Mouse (Mus musculus) left cerebral cortex, postnatal 10 days (tissue): ENCODE measurements around the gene Prkar1a. TPM values are rescaled to one million over a fixed set of nuclear protein-coding genes. Genes with fewer than 3 reads are reported as not detected.

Source experiments
- DNase-seq, 2 experiments: peaks; one replicate each; pipeline ENCODE4 v3.0.0; 2021 to 2022; ENCODE audit warnings: low spot score in 2 of 2, mixed read lengths in 1 of 2; ENCODE audit errors: extremely low spot score in 1 of 2
- intact Hi-C: fragments of 180-260 bp; cut with DNase I; formaldehyde crosslinking; loops from one replicate; pipeline ENCODE4 v1.15.1; 2025
- total RNA-seq, 2 experiments: library from RNA; stranded (reverse); gene quantifications; 2 replicates each; pipeline ENCODE4 v1.2.3; 2021

The Prkar1a gene
- total RNA-seq, 2 experiments from 2014 or later, result 412 to 433 TPM

DNA sequence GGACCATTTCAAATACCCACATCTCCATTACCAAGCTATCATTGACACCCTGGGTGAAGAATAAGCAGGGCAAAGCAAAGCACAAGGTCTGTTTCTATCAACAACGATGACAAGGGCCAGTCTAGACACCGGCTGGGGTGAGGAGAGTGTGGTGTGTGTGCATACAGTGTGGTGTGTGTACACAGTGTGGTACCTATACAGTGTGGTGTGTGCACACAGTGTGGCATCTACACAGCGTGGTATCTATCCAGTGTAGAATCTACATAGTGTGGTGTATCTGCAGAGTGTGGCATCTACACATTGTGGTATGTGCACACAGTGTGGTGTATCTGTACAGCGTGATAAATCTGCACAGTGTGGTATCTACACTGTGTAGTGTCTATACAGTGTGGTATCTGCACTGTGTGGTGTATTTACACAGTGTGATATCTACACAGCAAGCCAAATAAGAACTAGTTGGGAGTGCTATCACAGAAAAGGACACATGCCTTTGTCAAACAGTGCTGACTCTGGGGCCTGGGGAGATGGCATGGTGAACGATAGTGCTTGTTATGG lies 48.0 kb downstream of the Prkar1a start:
- DNase-seq, result no peak
- intact Hi-C loops, result no loop called here

DNA sequence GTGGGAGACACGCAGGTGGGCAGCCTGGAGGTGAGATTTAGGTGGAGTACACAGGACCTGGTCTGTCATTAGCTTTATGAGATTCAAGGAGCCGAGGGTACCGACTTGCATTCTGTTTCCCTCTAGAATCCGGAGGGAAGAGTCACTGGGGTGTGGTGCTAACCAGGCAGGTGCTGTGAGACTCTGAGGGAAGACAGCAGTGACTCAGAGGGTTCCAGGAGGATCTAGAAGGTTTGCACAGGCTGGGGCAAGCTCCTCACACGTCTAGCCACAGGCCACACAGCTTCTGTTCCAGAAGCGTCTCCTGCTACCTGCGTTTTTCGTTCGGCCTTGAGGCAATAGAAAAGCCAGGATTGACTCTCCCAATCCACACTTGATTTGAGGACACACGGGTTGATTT lies 49.5 kb downstream of the Prkar1a start:
- intact Hi-C loops, result no loop called here
- no peak for DNase-seq

- no peak for DNase-seq
- intact Hi-C loops, result no loop called here
Measured at GRCm38 (mm10) chr11:109699784-109700183, 50.6 kb downstream of the Prkar1a start.

DNA sequence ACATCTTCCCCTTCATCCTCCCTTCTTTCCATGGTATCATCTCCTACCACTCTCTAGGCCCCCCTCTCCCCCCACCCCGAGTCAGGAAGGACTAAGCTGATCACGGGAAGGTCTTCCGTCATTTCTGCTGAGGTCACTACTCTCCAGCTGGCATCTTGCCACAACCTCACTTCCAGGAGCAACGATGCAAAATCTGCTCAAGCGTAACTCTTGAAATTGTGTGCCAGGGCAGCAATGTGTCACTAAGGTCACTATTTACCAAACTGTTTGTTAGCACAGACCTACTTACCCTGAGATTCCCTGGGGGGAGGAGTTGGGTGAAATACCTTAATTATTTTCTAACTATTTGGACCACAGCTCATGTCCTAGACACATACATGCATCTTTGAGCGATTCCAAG lies 51.6 kb downstream of the Prkar1a start:
- DNase-seq, result no peak
- intact Hi-C loops, result no loop called here

DNA sequence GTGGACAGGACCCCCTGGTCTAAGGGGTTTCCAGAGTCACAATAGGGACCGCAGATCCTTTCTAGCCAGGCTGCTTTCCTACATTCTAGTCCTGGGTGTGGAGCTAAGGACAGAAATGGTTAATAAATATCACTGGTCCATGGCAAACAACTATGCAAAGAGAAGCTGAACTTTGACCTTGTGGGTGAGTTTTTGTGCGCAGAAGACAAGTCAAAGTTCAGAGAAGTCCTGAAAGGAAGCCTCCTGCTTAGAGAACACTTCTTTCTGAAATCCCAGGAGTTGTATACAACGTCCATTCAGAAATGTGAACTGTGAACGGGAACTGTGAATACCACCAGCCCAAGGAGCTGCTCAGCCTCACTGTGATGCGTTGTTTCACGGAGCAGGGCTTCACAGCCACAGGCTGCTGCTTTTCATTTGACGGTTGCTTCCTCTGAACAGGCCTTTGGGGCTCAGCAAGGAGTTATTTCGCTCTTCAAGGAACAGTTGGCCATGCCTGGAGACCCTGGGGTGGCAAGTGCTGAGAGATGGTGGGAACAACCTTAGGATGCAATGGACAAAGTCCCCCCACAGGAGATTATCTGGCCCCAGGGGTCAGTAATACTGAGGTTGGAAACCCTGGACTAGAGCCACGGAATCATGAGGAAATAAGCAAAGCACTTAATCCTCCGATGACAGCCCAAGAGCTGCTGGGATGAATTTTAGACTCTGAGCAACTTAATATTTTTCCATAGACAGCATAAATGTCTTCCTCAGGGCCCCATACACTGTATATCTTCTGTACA lies 53.0 kb downstream of the Prkar1a start:
- intact Hi-C loops, result no loop called here
- no peak for DNase-seq

GRCm38 (mm10) chr11:109703845-109704244 lies 54.6 kb downstream of the Prkar1a start:
- intact Hi-C loops, result no loop called here
- no peak for DNase-seq

DNA sequence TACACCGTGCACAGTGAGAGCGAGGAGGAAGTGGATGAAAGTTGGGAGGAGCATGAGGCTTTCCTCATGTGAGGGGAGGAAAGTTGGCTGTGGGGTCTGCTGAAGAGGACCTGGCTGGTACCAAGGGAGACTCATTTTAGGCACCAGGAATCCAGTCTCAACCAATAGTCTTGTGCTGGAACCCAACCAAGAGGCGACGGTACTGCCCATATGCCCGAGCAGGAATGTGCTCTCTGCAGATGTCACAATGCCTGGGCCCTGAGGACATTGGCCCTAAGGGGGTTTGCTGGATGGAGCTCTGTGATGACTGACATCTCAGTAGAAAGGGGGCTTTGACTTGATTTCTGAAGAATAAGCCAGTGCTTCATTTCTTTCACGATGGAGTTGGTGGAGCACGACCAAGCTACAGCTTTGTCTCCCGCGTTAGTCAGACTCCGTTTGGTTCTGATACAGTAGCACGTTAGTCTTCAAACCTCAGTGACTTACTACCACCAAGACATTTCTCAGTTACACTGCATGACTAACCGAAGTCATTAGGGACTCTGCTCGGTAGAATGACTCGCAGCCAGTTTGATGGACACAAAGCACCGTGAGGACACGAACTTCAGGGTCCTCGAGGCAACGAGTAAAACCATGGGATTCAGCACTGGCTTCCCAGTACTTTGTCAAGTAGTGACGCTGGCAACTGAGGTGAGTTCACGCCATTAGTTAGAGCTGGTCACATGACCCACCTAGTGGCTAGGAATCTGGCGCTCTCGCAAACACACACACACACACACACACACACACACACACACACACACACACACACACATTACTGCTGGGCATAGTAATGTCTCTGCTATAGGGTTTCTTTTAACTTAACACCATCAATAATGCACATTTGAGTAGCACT lies 55.4 kb downstream of the Prkar1a start:
- intact Hi-C loops, result no loop called here
- no peak for DNase-seq

- DNase-seq, result no peak
- intact Hi-C loops, result no loop called here
Measured at GRCm38 (mm10) chr11:109705336-109706054, 56.3 kb downstream of the Prkar1a start.

DNA sequence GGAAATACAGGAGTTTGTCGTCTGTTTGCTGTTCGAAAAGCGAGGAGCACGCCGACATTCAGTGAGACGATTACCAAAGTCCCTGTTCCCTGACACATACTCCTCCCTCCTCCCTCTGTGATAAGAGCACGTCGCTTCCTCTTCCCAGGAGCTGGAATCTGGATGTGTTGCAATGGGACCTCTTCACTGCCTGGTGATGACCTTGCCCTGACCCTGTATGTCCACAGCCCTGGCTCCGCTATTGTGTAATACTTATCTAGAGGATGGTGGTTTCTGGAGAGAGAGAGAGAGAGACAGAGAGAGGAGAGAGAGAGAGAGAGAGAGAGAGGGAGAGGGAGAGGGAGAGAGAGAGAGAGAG lies 56.8 kb downstream of the Prkar1a start:
- DNase-seq, result no peak
- intact Hi-C loops, result no loop called here

- no peak for DNase-seq
- intact Hi-C loops, result no loop called here
Measured at GRCm38 (mm10) chr11:109706586-109706985, 57.4 kb downstream of the Prkar1a start.

DNA sequence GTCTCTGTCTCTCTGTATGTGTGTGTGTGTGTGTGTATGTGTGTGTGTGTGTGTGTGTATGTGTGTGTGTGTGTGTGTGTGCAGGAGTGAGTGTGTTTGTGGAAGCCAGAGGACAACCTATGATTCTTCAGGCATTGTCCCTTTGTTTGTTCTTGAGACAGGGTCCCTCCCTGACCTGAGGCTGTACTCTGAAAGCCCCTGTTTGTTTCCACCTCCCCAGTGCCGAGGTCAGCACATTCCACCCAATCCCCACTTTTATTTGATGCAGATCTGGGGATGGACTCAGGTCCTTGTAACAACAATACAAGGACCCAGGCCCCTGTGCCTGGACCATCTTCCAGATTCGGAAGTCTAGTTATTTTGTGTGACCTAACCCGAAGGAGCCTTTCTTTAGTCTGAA lies 58.2 kb downstream of the Prkar1a start:
- intact Hi-C loops, result no loop called here
- no peak for DNase-seq

DNA sequence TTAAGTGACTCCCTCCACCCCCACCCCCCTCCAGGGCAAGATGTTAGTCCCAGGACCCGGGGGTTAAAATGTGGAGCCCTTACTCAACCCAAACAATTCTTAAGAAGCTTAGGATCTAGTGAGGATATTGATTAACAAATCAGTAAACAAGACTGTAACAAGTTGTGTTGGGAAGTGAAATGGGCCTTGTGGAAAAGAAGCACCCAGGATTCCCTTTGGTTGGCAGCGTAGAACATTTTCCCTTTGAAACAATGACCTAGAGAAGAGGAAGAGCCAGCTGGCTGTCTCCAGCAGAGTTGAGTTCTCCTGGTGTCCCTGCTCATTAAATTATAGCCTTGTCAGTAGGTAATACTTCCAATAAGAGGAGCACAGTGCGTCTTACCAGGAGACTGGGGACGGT lies 59.6 kb downstream of the Prkar1a start:
- DNase-seq, result no peak
- intact Hi-C loops, result no loop called here

DNA sequence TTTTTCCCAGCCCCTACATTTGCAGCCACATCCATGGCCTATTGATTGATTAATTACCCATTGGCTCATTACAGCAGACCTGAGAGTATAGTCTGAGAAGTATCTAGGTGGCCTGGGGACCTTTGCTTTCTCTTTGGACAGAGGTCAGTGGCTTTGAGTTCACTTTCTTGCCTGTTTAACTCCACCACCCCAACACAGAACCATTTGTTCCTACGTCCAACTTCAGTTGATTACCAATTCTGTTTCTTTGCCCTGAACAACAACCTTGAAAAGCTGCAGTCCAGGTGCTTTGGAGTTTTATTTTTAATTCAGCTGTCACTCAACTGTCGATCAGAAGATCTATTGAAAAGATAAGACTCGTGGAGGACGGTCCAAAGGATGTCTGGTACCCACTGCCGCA lies 60.3 kb downstream of the Prkar1a start:
- DNase-seq, result no peak
- intact Hi-C loops, result no loop called here

DNA sequence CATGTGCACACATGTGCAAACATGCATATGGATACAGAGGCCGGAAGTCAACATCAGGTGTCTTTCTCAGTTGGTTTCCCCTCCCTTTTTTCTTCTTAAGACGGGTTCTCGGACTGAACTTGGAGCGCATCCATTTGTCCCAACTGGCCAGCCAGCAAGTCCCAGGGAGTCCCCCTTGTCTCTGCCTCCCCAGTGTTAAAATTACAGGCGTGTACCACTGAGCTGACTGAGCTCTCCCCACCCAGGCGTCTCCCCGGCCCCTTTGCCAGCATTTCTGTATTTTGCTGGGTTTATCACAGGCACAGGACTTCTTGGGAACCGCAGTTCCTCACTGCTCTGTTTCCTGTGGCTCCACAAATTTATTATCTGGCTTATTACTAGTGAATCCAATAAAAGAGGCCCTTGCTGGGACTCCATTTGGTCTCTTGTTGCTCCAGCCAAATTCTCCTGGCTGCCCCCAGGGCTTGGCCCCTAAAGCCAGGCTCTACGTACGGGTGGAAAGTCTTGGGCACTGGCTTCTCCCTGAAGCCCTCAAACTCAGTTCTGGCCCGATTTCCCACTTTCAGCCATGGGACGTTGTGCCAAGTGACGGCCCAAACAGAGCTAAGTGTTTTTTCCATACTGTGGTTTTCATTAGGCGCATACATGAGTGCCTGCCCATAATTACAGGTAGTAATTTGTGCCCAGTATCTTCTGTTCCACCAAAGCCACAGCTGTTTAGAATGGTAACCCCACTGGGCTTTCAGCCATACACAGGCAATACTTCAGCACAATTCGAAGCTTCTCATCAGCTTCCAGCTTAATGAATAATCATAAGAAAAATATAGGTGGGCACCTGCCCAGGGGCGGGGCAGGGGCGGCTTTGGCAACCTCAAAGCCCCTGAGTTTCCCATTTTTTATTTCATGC lies 65.4 kb downstream of the Prkar1a start:
- DNase-seq, result no peak
- intact Hi-C loops, result loop anchor here (5.0 kb wide), 1 partner anchor 42 kb away; no protein-coding TSS in a partner anchor

DNA sequence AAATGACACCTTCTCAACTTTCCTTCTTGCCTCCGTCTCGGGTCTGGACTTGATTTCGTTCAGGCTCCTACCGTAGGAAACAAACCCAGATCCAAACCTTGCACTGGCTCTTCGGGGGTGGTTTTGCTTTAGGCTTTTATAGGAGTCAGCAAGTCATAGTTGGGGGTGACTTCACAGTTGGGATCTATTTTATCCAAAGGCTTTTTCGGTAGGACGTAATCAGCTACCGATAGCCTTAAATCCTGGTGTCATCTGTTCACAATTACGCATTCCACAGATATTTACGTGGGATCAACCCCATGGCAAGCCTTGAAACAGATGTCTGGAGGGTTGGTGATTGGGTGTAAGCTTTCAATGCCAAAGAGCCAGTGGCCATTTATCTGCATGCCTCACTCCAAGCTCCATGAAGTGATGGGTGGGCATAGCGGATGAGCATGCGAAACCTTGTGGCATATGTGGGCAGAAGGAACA lies 66.1 kb downstream of the Prkar1a start:
- intact Hi-C loops, result loop anchor here (5.0 kb wide), 1 partner anchor 43 kb away; no protein-coding TSS in a partner anchor

GRCm38 (mm10) chr11:109716981-109717380 lies 67.8 kb downstream of the Prkar1a start:
- intact Hi-C loops, result loop anchor here (5.0 kb wide), 1 partner anchor 45 kb away; no protein-coding TSS in a partner anchor
- no peak for DNase-seq

More for the DNA sequence above, 66.1 kb downstream of the Prkar1a start:
- DNase-seq, result no peak

- intact Hi-C loops, result loop anchor here (5.0 kb wide), 1 partner anchor 45 kb away; no protein-coding TSS in a partner anchor
- peak in 1 of 2 experiments; percentile 79 for DNase-seq
Measured at GRCm38 (mm10) chr11:109717448-109717847, 68.2 kb downstream of the Prkar1a start.
